Mouse (Mus musculus) liver, embryonic 14.5 days (tissue): Measurements from ENCODE around the gene Ints3. TPM values are rescaled to one million over a fixed set of nuclear protein-coding genes. Genes with fewer than 3 reads are reported as not detected.

ENCODE experiments used
- ATAC-seq: fragments of 200-750 bp; cut with Nextera tagmentation; 2 replicates; pipeline ENCODE4 v1.8.0; 2017; ENCODE audit warnings: moderate number of reproducible peaks, mild to moderate bottlenecking, moderate library complexity; ENCODE audit not compliant: insufficient read depth
- DNase-seq, 3 experiments: peaks; one replicate each; pipeline ENCODE4 v3.0.0-alpha.2; 2012 to 2013; ENCODE audit warnings: low read depth in 3 of 3, low spot score in 3 of 3
- H3K27ac ChIP-seq: fragments of 300-500 bp; sonication (generic); 2 replicates; pipeline ENCODE4 v1.5.1; 2014; ENCODE audit warnings: moderate library complexity, mild to moderate bottlenecking, control low read depth, inconsistent platforms
- H3K27me3 ChIP-seq: fragments of 300-500 bp; sonication (generic); 2 replicates; pipeline ENCODE4 v1.6.1; 2014; ENCODE audit warnings: mild to moderate bottlenecking, low read length, moderate library complexity; ENCODE audit not compliant: control insufficient read depth, insufficient read depth
- H3K36me3 ChIP-seq: fragments of 300-500 bp; sonication (generic); replicated peaks from 2 replicates; pipeline ENCODE4 v1.6.1; 2014; ENCODE audit warnings: low read depth; ENCODE audit not compliant: control insufficient read depth, insufficient read depth
- H3K4me1 ChIP-seq, 2 experiments: fragments of 200-500 bp in 1 of 2; fragments of 300-500 bp in 1 of 2; sonication (generic) in 1 of 2; replicated peaks; 2 replicates each; pipeline ENCODE4 v1.6.1; 2012 to 2014; ENCODE audit warnings: antibody characterized with exemption in 1 of 2, inconsistent platforms in 1 of 2, low read length in 1 of 2; ENCODE audit not compliant: control insufficient read depth in 2 of 2, insufficient read depth in 2 of 2
- H3K4me2 ChIP-seq: fragments of 300-500 bp; sonication (generic); 2 replicates; pipeline ENCODE4 v1.6.1; 2014; ENCODE audit warnings: low read depth, mild to moderate bottlenecking, control low read depth, moderate library complexity
- H3K4me3 ChIP-seq, 2 experiments: fragments of 200-500 bp in 1 of 2; fragments of 300-500 bp in 1 of 2; sonication (generic) in 1 of 2; 2 replicates each; pipeline ENCODE4 v1.5.1; 2012 to 2014; ENCODE audit warnings: low read depth in 2 of 2, low read length in 2 of 2, mild to moderate bottlenecking in 2 of 2, control low read depth in 1 of 2, inconsistent platforms in 1 of 2, moderate library complexity in 1 of 2; ENCODE audit not compliant: insufficient read depth in 1 of 2
- H3K9ac ChIP-seq: fragments of 300-500 bp; sonication (generic); replicated peaks from 2 replicates; pipeline ENCODE4 v1.6.1; 2014; ENCODE audit warnings: mild to moderate bottlenecking, control low read depth, moderate library complexity
- H3K9me3 ChIP-seq: fragments of 300-500 bp; sonication (generic); 2 replicates; pipeline ENCODE4 v1.6.1; 2016; ENCODE audit warnings: low read length, mixed read lengths; ENCODE audit not compliant: control insufficient read depth
- CTCF ChIP-seq: IDR thresholded peaks from 2 replicates; pipeline ENCODE4 v1.5.1; 2016; ENCODE audit warnings: antibody characterized with exemption, low read depth, control low read depth
- EP300 ChIP-seq: IDR thresholded peaks from 2 replicates; pipeline ENCODE4 v1.6.1; 2016; ENCODE audit warnings: antibody characterized with exemption, low read depth
- WGBS: fragments of 180-500 bp; shearing (Covaris S2); extraction: QIAGEN DNeasy Blood & Tissue Kit; methylation state at CpG from one replicate; pipeline ENCODE4 v1.1.7; 2014; ENCODE audit not compliant: insufficient replicate concordance; 5-methylcytosine and 5-hydroxymethylcytosine counted together
- polyA plus RNA-seq, 2 experiments: library from polyadenylated mRNA; depleted of rRNA in 1 of 2; stranded (reverse) in 1 of 2; unstranded in 1 of 2; fragments of >200 nt; fragmentation: Nextera tagmentation in 1 of 2; extraction: Ambion mirVana in 1 of 2; gene quantifications; 2 replicates each; pipeline versions ENCODE4 v1.2.1 to v1.2.3; 2012 to 2014

Gene Ints3
- polyA plus RNA-seq, 2 experiments, result 6.6 to 12.7 TPM

DNA sequence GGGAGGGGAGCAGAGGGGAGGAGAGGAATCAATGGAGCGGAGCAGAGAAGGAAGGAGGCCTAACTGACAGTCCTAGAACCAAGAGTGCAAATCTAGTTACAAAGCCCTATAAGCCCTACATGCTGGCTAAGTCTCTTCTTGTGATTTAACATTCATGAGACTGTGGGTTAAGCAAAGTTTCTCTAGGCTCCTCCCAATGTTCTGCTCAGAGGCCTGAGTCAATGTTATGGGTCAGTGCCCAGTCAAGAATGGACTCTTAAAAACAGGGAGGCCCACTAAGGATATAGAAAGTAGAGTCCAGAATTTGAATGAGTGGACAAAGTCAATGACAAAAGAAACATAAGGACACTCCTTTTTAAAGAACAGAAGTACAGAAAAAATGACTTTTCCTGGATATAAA lies 5.8 kb downstream of the Ints3 start:
- H3K27ac ChIP-seq, result no peak overlapping the region
- H3K4me2 ChIP-seq, result no peak overlapping the region
- H3K36me3 ChIP-seq, result peaks cover 4% of the 10 kb centered on the region
- H3K4me3 ChIP-seq, result no peak overlapping the region
- DNase-seq, result no peak
- no peaks in the 10 kb centered on the region for H3K9me3 ChIP-seq
- no peak for TF ChIP-seq EP300
- no peak for TF ChIP-seq CTCF
- 92% methylated on average over 1 of the region's 1 CpGs for WGBS
- no peak for ATAC-seq
- no peak overlapping the region for H3K9ac ChIP-seq
- peaks cover 39 to 52% of the 10 kb centered on the region in 2 experiments for H3K4me1 ChIP-seq
- H3K27me3 ChIP-seq, result no peaks in the 10 kb centered on the region

DNA sequence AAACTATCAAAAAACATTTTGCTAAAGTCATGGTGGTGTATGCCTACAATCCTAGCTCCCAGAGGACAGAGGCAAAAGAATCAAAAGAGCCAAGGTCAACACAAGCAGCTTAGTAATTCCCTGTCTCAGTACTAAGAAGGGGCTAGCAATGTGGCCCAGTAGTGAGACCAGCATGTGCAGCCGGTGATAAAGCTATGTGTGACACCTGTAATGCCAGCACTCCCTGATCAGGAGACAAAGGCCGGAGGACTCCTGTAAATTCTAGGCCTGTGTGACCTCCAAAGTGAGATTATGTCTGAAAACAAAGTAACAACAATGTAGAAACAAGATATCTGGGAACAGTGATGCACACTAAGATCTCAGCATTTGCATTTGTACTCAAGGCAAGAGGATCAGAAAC lies 7.9 kb downstream of the Ints3 start:
- WGBS, result 47% methylated on average over 2 of the region's 2 CpGs
- DNase-seq (no peak), ATAC-seq (peak; percentile 60; the same call in 1 of the 2 replicates)
- TF ChIP-seq CTCF (no peak), EP300 (no peak)
- H3K4me2 ChIP-seq, result no peak overlapping the region
- no peaks in the 10 kb centered on the region for H3K27me3 ChIP-seq
- H3K27ac ChIP-seq, result no peak overlapping the region
- H3K36me3 ChIP-seq, result peaks cover 8% of the 10 kb centered on the region
- H3K4me3 ChIP-seq, result no peak overlapping the region
- peaks cover 26 to 38% of the 10 kb centered on the region in 2 experiments for H3K4me1 ChIP-seq
- no peak overlapping the region for H3K9ac ChIP-seq
- no peaks in the 10 kb centered on the region for H3K9me3 ChIP-seq

DNA sequence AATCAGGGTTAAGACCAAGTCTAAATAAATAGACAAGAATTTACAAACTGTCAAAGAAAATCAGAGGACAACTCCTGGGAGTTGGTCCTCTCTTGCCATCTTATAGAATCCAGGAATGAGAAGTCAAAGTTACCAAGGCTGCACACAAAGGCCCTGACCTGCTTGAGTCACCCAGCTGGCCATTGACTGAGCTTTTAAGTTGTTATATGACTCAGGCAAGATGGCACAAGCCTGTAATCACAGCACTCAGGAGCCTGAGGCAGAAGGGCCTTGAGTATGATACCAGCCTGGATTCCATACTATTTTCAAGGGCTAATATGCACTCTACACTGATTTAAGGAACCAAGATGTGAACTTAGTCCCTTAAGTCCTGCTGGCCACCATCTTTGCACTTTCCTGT lies 9.9 kb downstream of the Ints3 start:
- H3K4me1 ChIP-seq, result peaks cover 14 to 22% of the 10 kb centered on the region in 2 experiments
- H3K4me2 ChIP-seq, result no peak overlapping the region
- H3K9me3 ChIP-seq, result no peaks in the 10 kb centered on the region
- TF ChIP-seq CTCF, result no peak
- no peak for TF ChIP-seq EP300
- H3K27ac ChIP-seq, result no peak overlapping the region
- no peak overlapping the region for H3K9ac ChIP-seq
- no peaks in the 10 kb centered on the region for H3K27me3 ChIP-seq
- H3K4me3 ChIP-seq, result no peak overlapping the region
- ATAC-seq, result no peak
- DNase-seq, result no peak
- peaks cover 12% of the 10 kb centered on the region for H3K36me3 ChIP-seq

DNA sequence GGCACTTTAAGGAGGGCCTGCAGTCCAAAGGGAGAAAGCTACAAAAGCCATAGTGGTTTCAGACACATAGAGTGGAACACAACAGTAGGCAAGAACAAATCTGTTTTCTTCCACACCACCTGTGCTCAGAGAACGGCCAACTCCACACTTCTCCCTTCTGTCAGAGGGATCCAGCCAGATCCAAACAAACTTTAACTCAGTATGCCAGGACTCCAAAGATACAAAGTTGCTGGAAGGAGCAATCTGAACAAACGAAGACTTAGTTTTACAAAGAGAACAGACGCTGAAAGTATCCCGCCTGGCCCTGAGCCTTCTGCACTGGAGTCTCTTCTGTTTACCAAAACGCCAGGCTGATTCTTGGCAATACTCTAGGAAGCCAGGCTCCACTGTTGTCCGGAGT lies 12.7 kb downstream of the Ints3 start:
- WGBS, result 80% methylated on average over 6 of the region's 6 CpGs
- H3K27me3 ChIP-seq, result no peaks in the 10 kb centered on the region
- H3K9me3 ChIP-seq, result no peaks in the 10 kb centered on the region
- H3K4me2 ChIP-seq, result no peak overlapping the region
- ATAC-seq, result no peak
- no peak for DNase-seq
- no peak overlapping the region for H3K27ac ChIP-seq
- H3K4me3 ChIP-seq, result no peak overlapping the region
- TF ChIP-seq CTCF, result no peak
- no peak for TF ChIP-seq EP300
- H3K4me1 ChIP-seq, result peaks cover 5 to 9% of the 10 kb centered on the region in 2 experiments
- no peak overlapping the region for H3K9ac ChIP-seq
- H3K36me3 ChIP-seq, result peaks cover 14% of the 10 kb centered on the region

DNA sequence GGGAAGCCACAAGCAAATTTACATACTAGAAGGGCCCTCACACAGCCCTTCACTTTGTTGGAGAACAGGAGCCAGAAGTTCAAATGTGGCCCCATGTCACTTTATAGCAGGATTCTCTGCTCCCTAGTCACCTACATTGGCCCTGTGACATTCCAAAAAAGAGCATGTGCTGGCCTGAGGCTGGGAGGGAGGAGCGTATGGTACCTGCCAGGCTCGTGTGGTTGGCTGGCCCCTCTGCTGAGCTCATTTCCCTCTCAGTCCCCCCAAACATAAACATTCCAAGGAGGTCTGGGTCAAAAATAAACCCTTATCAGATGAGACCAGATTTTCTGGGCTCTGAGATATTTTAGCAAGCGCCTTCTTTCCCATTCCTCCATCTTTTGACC lies 20.4 kb downstream of the Ints3 start:
- ATAC-seq, result no peak
- WGBS, result 67% methylated on average over 3 of the region's 3 CpGs

More for the DNA sequence above, 20.4 kb downstream of the Ints3 start:
- peaks cover 25% of the 10 kb centered on the region for H3K36me3 ChIP-seq
- no peak overlapping the region for H3K4me3 ChIP-seq
- H3K4me2 ChIP-seq, result no peak overlapping the region
- DNase-seq, result no peak
- H3K4me1 ChIP-seq, result no peaks in the 10 kb centered on the region
- no peak overlapping the region for H3K27ac ChIP-seq
- no peaks in the 10 kb centered on the region for H3K9me3 ChIP-seq
- H3K9ac ChIP-seq, result no peak overlapping the region
- no peaks in the 10 kb centered on the region for H3K27me3 ChIP-seq
- TF ChIP-seq CTCF (no peak), EP300 (no peak)
